Mouse (Mus musculus) myocyte (in vitro differentiated cells): Measurements from ENCODE around the gene Slc39a8.

Experiments
- E2F4 ChIP-seq: IDR thresholded peaks from one replicate; pipeline ENCODE4 v1.6.1; 2011; ENCODE audit warnings: mild to moderate bottlenecking, control low read depth, moderate library complexity; ENCODE audit not compliant: insufficient read depth
- MAX ChIP-seq: IDR thresholded peaks from one replicate; pipeline ENCODE4 v1.6.1; 2011; ENCODE audit warnings: low read depth, mild to moderate bottlenecking, control low read depth
- MYOD1 ChIP-seq, 3 experiments: IDR thresholded peaks; one replicate each; pipeline ENCODE4 v1.6.1; 2011; ENCODE audit warnings: control low read depth in 2 of 3, low read depth in 2 of 3, mild to moderate bottlenecking in 2 of 3, moderate library complexity in 1 of 3; ENCODE audit not compliant: insufficient read length in 2 of 3, control insufficient read depth in 1 of 3
- POLR2A ChIP-seq: IDR thresholded peaks from one replicate; pipeline ENCODE4 v1.6.1; 2011; ENCODE audit warnings: low read depth, mild to moderate bottlenecking, control low read depth, moderate library complexity; ENCODE audit not compliant: insufficient read length
- SRF ChIP-seq: IDR thresholded peaks from one replicate; pipeline ENCODE4 v1.6.1; 2011; ENCODE audit warnings: low read depth; ENCODE audit not compliant: control insufficient read depth, insufficient read length
- TCF12 ChIP-seq: IDR thresholded peaks from one replicate; pipeline ENCODE4 v1.6.1; 2011; ENCODE audit warnings: mild to moderate bottlenecking, control low read depth; ENCODE audit not compliant: poor library complexity, insufficient read depth, severe bottlenecking
- USF1 ChIP-seq: IDR thresholded peaks from one replicate; pipeline ENCODE4 v1.6.1; 2011; ENCODE audit warnings: low read depth, mild to moderate bottlenecking, control low read depth, moderate library complexity

DNA sequence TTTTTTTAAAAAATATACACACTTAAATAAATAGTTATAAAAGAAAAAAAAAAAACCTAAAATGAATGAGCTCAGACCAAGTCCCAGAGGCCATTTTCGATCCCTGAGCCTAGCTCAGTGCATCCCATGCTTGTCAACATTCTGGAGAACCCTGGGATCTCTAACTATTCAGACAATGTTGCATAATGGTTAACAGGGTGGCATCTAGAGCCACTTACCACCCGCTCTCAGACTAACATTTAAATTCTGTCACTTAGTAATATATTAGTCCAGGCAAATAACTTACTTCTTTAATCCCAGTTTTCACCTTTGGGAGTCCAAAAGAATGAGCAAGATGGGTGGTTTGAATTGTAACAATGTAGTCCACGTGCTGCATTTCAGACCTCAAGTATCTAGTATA is 9.9 kb downstream of the Slc39a8 start:
- TF ChIP-seq TCF12 (no peak), POLR2A (no peak), E2F4 (no peak), MAX (no peak), USF1 (no peak), MYOD1 (IDR thresholded peaks at IDR 0.05; ENCODE audit: control insufficient read depth in 1 of 3, insufficient read length in 2 of 3, low read depth in 2 of 3) (no peak), SRF (no peak)
